Mouse (Mus musculus) kidney, postnatal 25 days (tissue): ENCODE data around the gene Gm10985.

ENCODE experiments used
- DNase-seq, 2 experiments: peaks; one replicate each; pipeline ENCODE4 v3.0.0; 2021; ENCODE audit warnings: mixed read lengths in 2 of 2

Gene Gm10985

GRCm38 (mm10) chr3:53844786-53845185, at the start of gene Gm10985:
Gene Gm10985, plus strand, starts transcription at chr3:53845086.
- no peak for DNase-seq

DNA sequence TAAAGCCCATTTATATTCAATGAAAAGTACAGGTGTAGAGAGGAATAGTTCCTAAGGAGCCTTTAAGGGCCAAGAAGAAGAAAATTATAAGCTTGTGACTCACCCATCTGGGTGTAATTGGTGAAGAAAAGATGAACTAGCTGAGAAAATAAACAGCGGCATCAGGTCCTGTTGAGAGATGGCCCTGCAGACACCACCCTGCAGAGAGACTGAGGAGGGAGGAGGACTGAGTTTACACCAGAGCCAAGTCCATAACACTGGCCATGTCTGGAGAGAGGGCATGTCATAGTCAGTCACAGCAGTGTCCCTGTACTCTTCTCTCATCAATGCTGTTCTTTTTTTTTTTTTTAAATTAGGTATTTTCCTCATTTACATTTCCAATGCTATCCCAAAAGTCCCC, 48.0 kb upstream of the Gm10985 start:
- no peak for DNase-seq

DNA sequence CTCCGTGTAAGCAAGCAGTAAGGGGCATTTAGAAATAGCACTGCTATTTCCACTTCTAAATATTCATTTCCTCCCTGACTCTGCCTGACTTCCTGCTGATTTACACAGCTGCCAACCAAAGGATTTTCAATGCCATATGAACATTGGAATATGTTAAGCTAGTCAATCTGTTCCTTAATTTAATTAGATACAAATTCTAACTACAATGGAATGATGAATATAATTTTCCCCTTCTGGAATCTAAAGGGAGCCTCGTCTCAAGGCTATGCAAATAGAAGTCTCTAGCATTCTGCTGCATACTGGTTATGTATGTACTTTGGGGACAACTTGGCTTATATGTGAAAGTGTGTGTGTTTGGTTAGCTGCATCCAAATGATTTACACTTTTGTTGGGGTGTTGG, 45.2 kb upstream of the Gm10985 start:
- DNase-seq: no peak

- DNase-seq: no peak
Observed at GRCm38 (mm10) chr3:53813421-53813977, 31.4 kb upstream of the Gm10985 start.

- DNase-seq: no peak
Observed at GRCm38 (mm10) chr3:53834238-53834637, 10.6 kb upstream of the Gm10985 start.

DNA sequence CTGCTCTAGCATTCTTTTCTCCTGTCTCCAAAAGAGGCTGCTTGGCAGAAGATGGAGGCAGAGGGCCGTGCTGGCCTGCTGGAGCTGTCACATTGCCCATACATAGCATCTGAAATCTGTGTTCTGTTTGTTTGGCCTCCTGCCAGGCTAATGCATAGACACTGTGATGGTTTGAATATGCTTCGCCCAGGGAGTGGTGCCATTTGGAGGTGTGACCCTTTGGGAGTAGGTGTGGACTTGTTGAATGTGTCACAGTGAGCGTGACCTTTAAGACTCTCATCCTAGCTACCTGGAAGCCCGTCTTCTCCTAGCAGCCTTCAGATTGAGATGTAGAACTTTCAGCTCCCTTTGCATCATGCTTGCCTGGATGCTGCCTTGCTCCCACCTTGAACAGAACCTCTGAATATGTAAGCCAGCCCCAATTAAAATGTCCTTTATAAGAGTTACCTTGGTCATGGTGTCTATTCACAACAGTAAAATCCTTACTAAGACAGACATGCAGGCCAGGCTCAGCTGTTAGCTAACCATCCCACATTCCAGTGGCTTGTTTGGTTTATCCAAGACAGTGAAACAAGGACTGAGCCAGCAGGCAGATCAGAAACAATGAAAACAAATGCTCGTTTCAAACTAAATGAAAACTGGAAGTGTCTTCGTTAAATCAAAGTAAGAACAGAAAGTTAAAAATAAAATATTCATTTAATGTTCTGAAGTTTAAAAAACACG, 1.5 kb downstream of the Gm10985 start:
- DNase-seq: no peak

DNA sequence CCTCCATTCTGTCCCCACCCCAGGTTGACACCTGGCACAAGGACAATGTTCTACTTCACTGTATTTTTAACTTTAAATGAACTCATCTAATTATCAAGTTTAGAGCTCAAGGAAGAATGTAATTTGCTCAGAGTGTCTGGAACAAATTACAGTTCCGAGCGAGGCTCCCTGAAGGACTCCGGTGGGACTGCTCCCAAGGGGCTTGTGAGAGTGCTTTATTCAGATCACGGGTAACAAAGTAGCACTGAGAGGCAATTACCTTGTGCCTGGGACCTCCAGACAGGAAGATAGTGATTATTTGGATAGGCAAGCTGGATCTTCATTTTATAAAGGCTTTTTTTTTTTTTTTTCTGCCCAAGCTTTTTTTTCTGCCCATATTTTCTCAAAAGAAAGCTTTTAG, 2.8 kb downstream of the Gm10985 start:
- DNase-seq: no peak

DNA sequence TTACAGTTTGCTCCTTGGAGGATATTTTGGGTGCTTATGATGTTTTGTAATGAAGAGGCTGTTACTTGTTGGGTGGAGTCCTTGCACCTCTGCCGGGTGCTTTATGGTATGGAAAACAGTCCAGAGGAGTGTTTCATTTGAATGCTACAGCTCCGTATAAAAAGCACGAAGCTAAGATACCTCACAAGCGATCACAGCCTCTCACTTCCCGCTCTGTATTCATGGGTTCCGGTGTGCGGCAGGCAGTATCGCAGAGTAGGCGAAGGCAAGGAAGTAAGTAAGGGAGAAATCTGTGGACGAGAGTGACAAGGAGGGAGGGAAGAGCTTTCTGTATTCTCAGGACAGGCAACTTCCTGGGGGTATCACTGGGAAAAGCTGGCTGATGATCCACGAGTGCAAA, 3.4 kb downstream of the Gm10985 start:
- DNase-seq: no peak

DNA sequence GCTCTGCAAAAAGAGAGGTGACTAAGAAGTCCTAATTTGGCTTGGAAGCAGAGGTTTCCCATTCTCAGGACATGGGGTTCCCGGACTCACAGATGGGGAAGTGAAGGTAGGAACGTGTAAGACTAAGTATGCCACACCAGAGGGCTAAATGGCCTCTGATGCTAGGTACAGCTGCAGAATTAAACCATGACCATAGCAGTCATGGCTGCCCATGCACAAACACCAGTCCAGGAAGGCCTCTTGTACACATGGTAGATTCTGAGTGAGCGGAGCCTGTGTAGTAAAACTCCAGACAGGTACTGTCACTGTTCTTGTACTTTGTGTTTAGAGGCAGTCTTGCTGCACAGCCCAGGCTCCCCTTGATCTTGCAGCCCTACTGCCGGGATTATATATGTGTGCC, 9.4 kb downstream of the Gm10985 start:
- no peak for DNase-seq

- DNase-seq: no peak
Observed at GRCm38 (mm10) chr3:53854831-53855230, 9.9 kb downstream of the Gm10985 start.

DNA sequence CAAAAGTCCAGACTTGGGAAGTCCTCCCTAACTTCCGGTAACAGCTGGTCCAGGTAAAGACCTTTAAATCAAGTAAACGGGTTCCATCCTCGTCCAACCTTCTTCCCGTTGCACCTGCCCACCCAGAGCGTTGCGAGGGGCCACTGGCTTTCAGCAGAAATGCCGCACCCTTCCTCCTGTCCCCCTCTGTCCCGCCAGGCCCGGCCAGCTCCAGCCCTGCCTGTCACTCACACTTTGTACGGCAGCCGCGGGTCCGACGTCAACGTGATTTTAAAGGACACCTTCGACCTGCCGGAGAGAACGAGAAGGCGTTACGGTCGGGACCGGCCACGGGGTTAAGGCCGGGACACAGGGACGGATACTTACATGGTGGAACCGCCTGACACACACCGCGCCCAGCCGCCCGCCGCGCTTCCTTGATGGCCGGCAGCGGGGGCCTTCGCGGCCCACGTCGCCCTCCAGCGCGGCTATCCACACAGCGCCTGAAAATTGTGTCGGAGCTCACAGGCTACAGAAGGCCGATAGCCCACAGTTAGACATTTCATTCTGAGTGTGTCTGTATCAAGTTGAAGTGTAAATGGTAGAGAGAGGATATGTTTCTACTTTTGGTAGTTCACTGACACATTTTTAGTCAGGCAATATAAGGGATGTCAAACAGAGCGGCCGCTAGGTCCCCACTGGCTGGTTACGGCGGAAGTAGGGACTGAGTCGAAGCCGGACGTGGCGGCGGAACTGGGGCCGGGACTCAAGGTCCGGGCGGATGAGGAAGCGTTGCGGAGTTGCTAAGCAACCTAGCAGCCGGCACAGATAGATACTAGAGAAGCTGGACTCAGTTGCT, 18.7 kb downstream of the Gm10985 start, which contains the start of gene Ufm1:
Gene Ufm1, minus strand, starts transcription at position 448 of the 838 bp plus-strand sequence.
- DNase-seq: peak; percentile 95 to 98

- no peak for DNase-seq
Observed at GRCm38 (mm10) chr3:53868212-53868611, 23.3 kb downstream of the Gm10985 start.

GRCm38 (mm10) chr3:53869263-53869662, 24.4 kb downstream of the Gm10985 start:
- DNase-seq: no peak

DNA sequence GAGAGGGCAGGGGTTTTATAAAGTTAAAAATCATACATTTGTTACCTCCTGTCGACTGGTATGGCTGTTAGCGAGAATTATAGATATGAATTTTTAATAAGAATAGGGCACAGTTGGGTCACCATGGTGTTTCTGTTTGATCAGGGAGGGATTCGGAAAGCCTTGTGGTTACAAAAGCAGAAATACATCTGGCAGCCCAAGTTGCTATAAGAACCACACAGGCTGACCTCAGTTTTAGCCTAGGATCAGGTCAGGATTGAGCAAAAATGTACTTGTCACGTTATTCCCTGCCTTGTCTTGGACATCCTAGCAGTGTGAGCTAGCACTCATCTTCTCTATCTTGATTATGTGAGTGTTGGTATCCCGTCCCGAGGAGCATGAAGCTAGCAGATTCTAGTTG, 25.6 kb downstream of the Gm10985 start:
- DNase-seq: no peak

DNA sequence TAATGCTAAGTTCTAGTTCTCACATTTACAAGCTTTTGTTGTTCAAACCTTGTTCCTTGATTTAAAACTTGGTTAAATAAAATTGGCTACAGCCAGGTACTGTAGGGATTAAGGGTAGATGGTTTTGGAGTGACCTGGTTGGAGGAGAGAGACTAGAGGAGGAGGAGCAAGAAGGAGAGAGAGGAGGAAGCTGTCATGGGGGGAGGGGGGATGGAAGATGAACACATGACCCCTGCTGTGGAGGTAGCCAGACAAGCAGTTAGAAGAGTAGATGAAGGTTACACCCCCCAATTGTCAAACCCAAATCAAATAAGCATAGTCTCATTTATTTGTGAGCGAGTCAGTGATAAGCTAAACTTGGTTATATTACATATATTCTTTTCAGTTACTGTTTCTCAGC, 26.7 kb downstream of the Gm10985 start:
- no peak for DNase-seq

DNA sequence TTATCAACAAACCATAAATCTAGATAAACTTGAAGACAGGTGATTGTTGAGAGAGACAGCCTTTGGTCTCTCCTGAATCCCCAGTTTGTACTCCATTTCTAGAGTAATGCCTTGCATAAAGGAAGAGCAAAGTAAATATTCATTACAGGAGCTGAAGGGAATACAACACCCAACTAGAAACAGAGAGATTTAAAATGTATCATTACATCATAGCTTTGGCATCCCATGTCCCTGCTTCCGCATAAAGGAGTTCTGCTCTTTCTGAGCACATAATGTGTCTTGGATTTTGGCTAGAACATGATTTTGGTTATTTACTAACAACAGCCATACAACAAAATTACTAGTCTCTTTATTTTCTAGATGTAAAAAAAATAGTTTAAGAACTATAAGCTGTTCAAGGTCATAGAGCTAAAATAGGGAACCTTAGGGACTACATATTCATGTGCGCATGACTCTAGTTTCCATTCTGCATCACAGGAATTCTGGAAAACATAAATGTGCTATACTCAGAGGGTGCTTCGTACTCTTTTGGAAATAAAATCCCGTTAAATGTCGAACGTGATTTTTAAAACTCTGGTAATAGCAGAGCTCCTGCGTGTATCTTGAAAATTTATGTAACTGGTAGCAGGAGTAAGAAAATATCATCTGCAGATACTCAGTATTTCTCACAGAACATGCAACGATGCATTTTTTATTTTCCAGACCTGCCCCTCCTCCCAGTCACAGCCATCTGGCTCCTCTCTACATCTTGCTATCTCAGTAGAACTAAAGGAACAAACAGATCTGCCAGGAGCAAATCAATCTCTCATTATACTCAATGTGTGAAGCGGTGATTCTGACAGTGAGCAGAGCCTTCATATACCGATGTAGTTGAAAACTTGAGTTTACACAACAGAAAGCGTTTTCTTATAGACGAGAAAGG, 46.0 kb downstream of the Gm10985 start:
- DNase-seq: no peak
